Mouse (Mus musculus): ENCODE results near the gene Gm3415. TPM values are rescaled to one million over a fixed set of nuclear protein-coding genes. Genes with fewer than 3 reads are reported as not detected.

Gm3415 gene
- not detected in 2 replicates for polyA plus RNA-seq (2012; rRNA removed; ENCODE audit: low replicate concordance)

GRCm38 (mm10) chr5:146555836-146556235 is at the start of gene Gm3415:
Gene Gm3415, plus strand, starts transcription at chr5:146556136.

GRCm38 (mm10) chr5:146513823-146514222 is 42.1 kb upstream of the Gm3415 start, which contains the start of gene Gm3402:
Gene Gm3402, plus strand, starts transcription at chr5:146514123.

GRCm38 (mm10) chr5:146525501-146525900 is 30.4 kb upstream of the Gm3415 start, which contains the start of gene Gm3404:
Gene Gm3404, plus strand, starts transcription at chr5:146525801.

GRCm38 (mm10) chr5:146537347-146537746 is 18.6 kb upstream of the Gm3415 start, which contains the start of gene Gm3409:
Gene Gm3409, plus strand, starts transcription at chr5:146537647.

GRCm38 (mm10) chr5:146584478-146585306 is 28.8 kb downstream of the Gm3415 start, which contains the start of gene Gpr12:
Gene Gpr12, minus strand, starts transcription at chr5:146585239.

Other genes starting within 250 kb of the Gm3415 start
- 1.1 and 11.8 TPM in 2 replicates for gene Wasf3, start 171.2 kb upstream of the Gm3415 start, polyA plus RNA-seq (2012; rRNA removed; ENCODE audit: low replicate concordance)
- not detected in 2 replicates for gene Gm6408, start 74.2 kb upstream of the Gm3415 start, polyA plus RNA-seq (2012; rRNA removed; ENCODE audit: low replicate concordance)
- not detected in 2 replicates for gene Gm6370, start 64.8 kb upstream of the Gm3415 start, polyA plus RNA-seq (2012; rRNA removed; ENCODE audit: low replicate concordance)
- gene 4930449I24Rik, start 53.7 kb upstream of the Gm3415 start, polyA plus RNA-seq (2012; rRNA removed; ENCODE audit: low replicate concordance): not detected in 2 replicates
- not detected in 2 replicates for gene Gm3402, start 42.0 kb upstream of the Gm3415 start, polyA plus RNA-seq (2012; rRNA removed; ENCODE audit: low replicate concordance)
- gene Gm3404, start 30.3 kb upstream of the Gm3415 start, polyA plus RNA-seq (2012; rRNA removed; ENCODE audit: low replicate concordance): not detected in 2 replicates
- gene Gm3409, start 18.5 kb upstream of the Gm3415 start, polyA plus RNA-seq (2012; rRNA removed; ENCODE audit: low replicate concordance): not detected in 2 replicates
- 0.67 TPM in 1 of 2 replicates, not detected in the other for gene Gpr12, start 29.1 kb downstream of the Gm3415 start, polyA plus RNA-seq (2012; rRNA removed; ENCODE audit: low replicate concordance)
- gene Usp12, start 238.9 kb downstream of the Gm3415 start, polyA plus RNA-seq (2012; rRNA removed; ENCODE audit: low replicate concordance): 12.5 and 15.0 TPM in 2 replicates